9 mouse cellular contexts compared by ENCODE assay signal in the genomic region with DNA sequence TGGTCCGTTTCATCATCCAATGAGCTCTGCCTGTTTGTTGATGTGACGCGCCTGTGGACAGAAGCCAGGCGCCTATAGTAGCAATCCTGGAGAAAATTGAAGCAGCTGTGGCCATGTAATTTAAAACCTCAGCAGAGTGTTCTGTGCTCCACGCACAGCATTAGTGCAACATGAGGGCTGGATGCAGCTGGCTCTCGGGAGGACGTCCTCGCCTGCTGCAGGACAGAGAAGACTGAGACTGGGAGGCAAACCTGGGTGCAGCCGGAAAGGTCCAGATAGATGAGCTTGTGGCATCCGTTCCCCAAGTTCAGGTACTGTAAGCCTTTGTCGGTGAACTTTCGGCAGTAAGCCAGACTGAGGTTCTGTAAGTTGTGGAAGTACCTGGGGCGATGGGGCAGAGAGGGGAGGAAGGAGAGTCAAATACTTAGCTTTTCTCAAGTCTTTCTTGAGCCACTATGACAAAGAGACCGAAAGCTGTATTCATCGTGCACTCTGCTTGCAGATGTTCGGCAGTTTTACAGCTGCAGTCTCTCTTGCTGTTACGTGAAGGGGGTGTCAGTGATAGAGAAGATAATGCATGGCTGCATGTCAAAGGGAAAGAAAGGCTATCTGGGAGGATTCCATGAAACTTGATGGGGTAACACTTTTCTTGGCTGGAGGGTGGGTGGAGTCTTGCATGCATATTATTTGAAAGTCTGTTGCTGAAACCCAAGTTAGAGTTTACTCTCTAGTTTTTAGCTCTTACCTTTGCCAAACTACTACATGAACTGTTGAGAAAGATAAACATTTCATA. TPM values are rescaled to one million over a fixed set of nuclear protein-coding genes. Genes with fewer than 3 reads are reported as not detected.
DNase-seq lines count a peak whose midpoint lies in the region; ATAC-seq and TF ChIP-seq lines count a peak whose summit lies in the region.
"Had no signal": no experiment of that assay in that cellular context is flagged by ENCODE, and none has a peak within 500 bp of the region (broad histone marks: within the 10 kb centered on the region; RNA-seq: fewer than 3 reads in every experiment).

A gene (plus strand): TSS at position 151 of the 793 bp plus-strand sequence.

- H3K9me3 ChIP-seq in intestine, embryonic 15.5 days = no peaks in the 10 kb centered on the region

- no peak within 1 kb of the TSS for H3K4me3 ChIP-seq in thymus, adult 2 months (ENCODE audit: control insufficient read depth, insufficient read depth, low read length)
- peak within 1 kb of the TSS; percentile 65 for H3K4me3 ChIP-seq in gastrocnemius, adult 2 months
- H3K4me3 ChIP-seq in intestine, embryonic 15.5 days (replicated peaks) = peak within 1 kb of the TSS; percentile 34

- no peak for TF ChIP-seq CTCF in thymus, adult 2 months (IDR thresholded peaks at IDR 0.05; ENCODE audit: borderline replicate concordance, control insufficient read depth, extremely low read depth, insufficient read depth, low read length, poor library complexity)
- no peak for TF ChIP-seq CTCF in gastrocnemius, adult 2 months (IDR thresholded peaks at IDR 0.05)

- intact Hi-C loops in gastrocnemius, adult 2 months (cut with DNase I) = no loop called here
- intact Hi-C loops in left cerebral cortex, postnatal 25 days (cut with DNase I) = no loop called here

- no peak within 1 kb of the TSS for H3K27ac ChIP-seq in thymus, adult 2 months (ENCODE audit: control insufficient read depth, insufficient read depth, low read length)
- H3K27ac ChIP-seq in gastrocnemius, adult 2 months = peak within 1 kb of the TSS; percentile 61
- H3K27ac ChIP-seq in intestine, embryonic 15.5 days = peak within 1 kb of the TSS; percentile 84
- H3K27ac ChIP-seq: macrophage had no signal

- no peaks in the 10 kb centered on the region for H3K4me1 ChIP-seq in thymus, adult 2 months (replicated peaks; ENCODE audit: control insufficient read depth, insufficient read depth, low read length)
- peaks cover 4% of the 10 kb centered on the region for H3K4me1 ChIP-seq in intestine, embryonic 15.5 days (replicated peaks)

- peak within 1 kb of the TSS; percentile 52 for H3K4me2 ChIP-seq in intestine, embryonic 15.5 days (replicated peaks)

- 84% methylated on average over 17 of the region's 17 CpGs for WGBS in thymus, adult 2 months
- 33% methylated on average over 17 of the region's 17 CpGs for WGBS in intestine, embryonic 15.5 days

- no peaks in the 10 kb centered on the region for H3K36me3 ChIP-seq in thymus, adult 2 months (ENCODE audit: control insufficient read depth, insufficient read depth, low read length)
- no peaks in the 10 kb centered on the region for H3K36me3 ChIP-seq in intestine, embryonic 15.5 days

- peak; percentile 88 for ATAC-seq in intestine, embryonic 15.5 days

- TF ChIP-seq POLR2A in thymus, adult 2 months (IDR thresholded peaks at IDR 0.05; ENCODE audit: control insufficient read depth, extremely low read depth, insufficient read depth, low read length, poor library complexity) = no peak

- H3K27me3 ChIP-seq in thymus, adult 2 months (ENCODE audit: control insufficient read depth, insufficient read depth, low read length) = no peaks in the 10 kb centered on the region
- H3K27me3 ChIP-seq in intestine, embryonic 15.5 days (replicated peaks) = no peaks in the 10 kb centered on the region

- H3K9ac ChIP-seq in intestine, embryonic 15.5 days = peak within 1 kb of the TSS; percentile 33; the same call in 1 of the 2 replicates

- DNase-seq in thymus, postnatal 0 days (ENCODE audit: low spot score) = no peak
- DNase-seq in thymus, adult 2 months = no peak
- DNase-seq in gastrocnemius, adult 2 months = peak; percentile 40
- DNase-seq in neural tube, embryonic 10.5 days (ENCODE audit: extremely low spot score, low spot score) = peak; percentile 45
- DNase-seq in left cerebral cortex, adult 18-20 months (ENCODE audit: low spot score in 2 of 2) = no peak
- no peak for DNase-seq in adrenal gland, adult 18-20 months (ENCODE audit: low spot score in 2 of 2)
- no peak for DNase-seq in left cerebral cortex, postnatal 25 days (ENCODE audit: low spot score in 2 of 2)

RNA-seq across cellular contexts. Expression of the gene that starts here (rescaled TPM):
- polyA plus RNA-seq in thymus, postnatal 0 days (2015; fragmentation: Nextera tagmentation; extraction: Ambion mirVana) = 10.6 TPM in 2 replicates
- 1.6 and 2.0 TPM in 2 replicates for polyA plus RNA-seq in thymus, adult 2 months (2012; rRNA removed)
- 1 to 10 TPM; 1.0 to 1.8 TPM for total RNA-seq in gastrocnemius, adult 2 months (2021)
- 38.2 and 43.3 TPM in 2 replicates for polyA plus RNA-seq in intestine, embryonic 15.5 days (2015; fragmentation: Nextera tagmentation; extraction: Ambion mirVana)
- total RNA-seq in left cerebral cortex, adult 18-20 months (2021) = under 1 TPM in 1 of 2 experiments, not detected in 1; 0.44 TPM
- total RNA-seq in adrenal gland, adult 18-20 months (2021) = 1 to 10 TPM; 3.0 to 3.4 TPM
- under 1 TPM; 0.25 to 0.34 TPM for total RNA-seq in left cerebral cortex, postnatal 25 days (2021)
- polyA plus RNA-seq: macrophage had no signal

Comparison
In these comparisons a context has a peak if more than half of its experiments do, and no peak if none do; other contexts are left out.
1. DNase-seq: peak in gastrocnemius, adult 2 months (single experiment) and neural tube, embryonic 10.5 days (single experiment); none in thymus, postnatal 0 days (single experiment), thymus, adult 2 months (single experiment), left cerebral cortex, adult 18-20 months (0 of 2), adrenal gland, adult 18-20 months (0 of 2) and left cerebral cortex, postnatal 25 days (0 of 2).